Comparison of ENCODE assay signal across 8 mouse cellular contexts in genomic region chr3:32396794-32397460, GRCm38 (mm10). TPM values are rescaled to one million over a fixed set of nuclear protein-coding genes. Genes with fewer than 3 reads are reported as not detected.
DNase-seq lines count a peak whose midpoint lies in the region; ATAC-seq and TF ChIP-seq lines count a peak whose summit lies in the region.

No protein-coding gene starts in this region.

- peak; percentile 97 for ATAC-seq in kidney, embryonic 14.5 days (ENCODE audit: low FRiP score, low TSS enrichment)
- ATAC-seq in limb, embryonic 15.5 days (ENCODE audit: insufficient number of reproducible peaks, low FRiP score, low TSS enrichment, low read depth): peak; percentile 98

- 0 out of 2 replicates have a peak, but pooled peaks have one; percentile 53 for TF ChIP-seq POLR2A in bone marrow macrophage, adult 2 months (IDR thresholded peaks at IDR 0.05; ENCODE audit: borderline replicate concordance, low read depth, low read length)
- TF ChIP-seq POLR2A in embryonic fibroblast, embryonic 13.5 days (IDR thresholded peaks at IDR 0.05; ENCODE audit: low read depth, low read length): peak; percentile 99

- peak overlapping the region; percentile 96 for H3K9ac ChIP-seq in kidney, embryonic 14.5 days (ENCODE audit: low read depth, low read length)
- peak overlapping the region; percentile 89 for H3K9ac ChIP-seq in limb, embryonic 15.5 days

- no peak for TF ChIP-seq CTCF in bone marrow macrophage, adult 2 months (IDR thresholded peaks at IDR 0.05; ENCODE audit: low read depth, low read length)
- no peak for TF ChIP-seq CTCF in embryonic fibroblast, embryonic 13.5 days (IDR thresholded peaks at IDR 0.05; ENCODE audit: borderline replicate concordance, insufficient read depth, low read length)

- H3K4me1 ChIP-seq in bone marrow macrophage, adult 2 months (ENCODE audit: control insufficient read depth, insufficient read depth, low read length): peaks cover 31% of the 10 kb centered on the region
- peaks cover 7% of the 10 kb centered on the region for H3K4me1 ChIP-seq in embryonic fibroblast, embryonic 13.5 days (ENCODE audit: control insufficient read depth, insufficient read depth, low read length)
- peaks cover 21% of the 10 kb centered on the region for H3K4me1 ChIP-seq in kidney, embryonic 14.5 days (ENCODE audit: control insufficient read depth, insufficient read depth, low read length)
- H3K4me1 ChIP-seq in limb, embryonic 15.5 days: peaks cover 24% of the 10 kb centered on the region

- peak overlapping the region; percentile 46 for H3K4me2 ChIP-seq in kidney, embryonic 14.5 days (replicated peaks; ENCODE audit: low read depth, low read length)
- H3K4me2 ChIP-seq in limb, embryonic 15.5 days: peak overlapping the region; percentile 77

- WGBS in kidney, embryonic 14.5 days: under 1% methylated on average over 34 of the region's 77 CpGs
- 0% methylated on average over 46 of the region's 77 CpGs for WGBS in limb, embryonic 15.5 days

- H3K27ac ChIP-seq in bone marrow macrophage, adult 2 months (ENCODE audit: insufficient read depth, low read depth, low read length): peak overlapping the region; percentile 83
- H3K27ac ChIP-seq in embryonic fibroblast, embryonic 13.5 days (ENCODE audit: insufficient read depth, low read length): peak overlapping the region; percentile 89
- H3K27ac ChIP-seq in kidney, embryonic 14.5 days (ENCODE audit: low read depth, low read length): peak overlapping the region; percentile 96
- H3K27ac ChIP-seq in limb, embryonic 15.5 days: peak overlapping the region; percentile 98

- peak; percentile 99 for DNase-seq in A20 (ENCODE audit: low read depth, low spot score)
- DNase-seq in heart, adult 9 months (ENCODE audit: low spot score in 2 of 2): peak; percentile 97 to 98
- peak; percentile 93 to 95 for DNase-seq in monocyte, adult 2 months (ENCODE audit: low read depth in 1 of 2, low spot score in 2 of 2)
- DNase-seq in spleen, postnatal 36 days (ENCODE audit: low spot score in 2 of 2): peak; percentile 98

- no peaks in the 10 kb centered on the region for H3K36me3 ChIP-seq in kidney, embryonic 14.5 days (ENCODE audit: control insufficient read depth, insufficient read depth, low read length)
- no peaks in the 10 kb centered on the region for H3K36me3 ChIP-seq in limb, embryonic 15.5 days

- peak overlapping the region; percentile 65 for H3K4me3 ChIP-seq in bone marrow macrophage, adult 2 months (ENCODE audit: insufficient read depth, low read length)
- peak overlapping the region; percentile 55 for H3K4me3 ChIP-seq in embryonic fibroblast, embryonic 13.5 days (ENCODE audit: insufficient read depth, low read length)
- peak overlapping the region; percentile 74 for H3K4me3 ChIP-seq in kidney, embryonic 14.5 days (ENCODE audit: low read length)
- peak overlapping the region; percentile 70 for H3K4me3 ChIP-seq in limb, embryonic 15.5 days

- no peaks in the 10 kb centered on the region for H3K27me3 ChIP-seq in kidney, embryonic 14.5 days (ENCODE audit: control insufficient read depth, insufficient read depth, low read length)
- no peaks in the 10 kb centered on the region for H3K27me3 ChIP-seq in limb, embryonic 15.5 days

- H3K9me3 ChIP-seq in kidney, embryonic 14.5 days (ENCODE audit: control insufficient read depth, low read length): no peaks in the 10 kb centered on the region
- H3K9me3 ChIP-seq in limb, embryonic 15.5 days: no peaks in the 10 kb centered on the region

RNA-seq across cellular contexts. Expression of gene Pik3ca, which starts 0.5 kb away (rescaled TPM):
- 45.1 and 49.7 TPM in 2 replicates for polyA plus RNA-seq in bone marrow macrophage, adult 2 months (2012; ENCODE audit: insufficient read depth, insufficient read length, missing spikeins)
- polyA plus RNA-seq in embryonic fibroblast, embryonic 13.5 days (2011; ENCODE audit: insufficient read length, low read depth, missing spikeins): 38.5 and 45.1 TPM in 2 replicates
- polyA plus RNA-seq in kidney, embryonic 14.5 days (2014; fragmentation: Nextera tagmentation; extraction: Ambion mirVana): 14.5 and 16.2 TPM in 2 replicates
- 7.3 and 11.1 TPM in 2 replicates for polyA plus RNA-seq in limb, embryonic 15.5 days (2015; fragmentation: Nextera tagmentation; extraction: Ambion mirVana)

RNA-seq across cellular contexts. Expression of gene Zmat3, which starts 31.1 kb away (rescaled TPM):
- polyA plus RNA-seq in bone marrow macrophage, adult 2 months (2012; ENCODE audit: insufficient read depth, insufficient read length, missing spikeins): 10.0 and 11.6 TPM in 2 replicates
- 96.0 and 103 TPM in 2 replicates for polyA plus RNA-seq in embryonic fibroblast, embryonic 13.5 days (2011; ENCODE audit: insufficient read length, low read depth, missing spikeins)
- 5.8 and 6.9 TPM in 2 replicates for polyA plus RNA-seq in kidney, embryonic 14.5 days (2014; fragmentation: Nextera tagmentation; extraction: Ambion mirVana)
- polyA plus RNA-seq in limb, embryonic 15.5 days (2015; fragmentation: Nextera tagmentation; extraction: Ambion mirVana): 4.9 and 6.0 TPM in 2 replicates

Comparison
In these comparisons a context has a peak if more than half of its experiments do, and no peak if none do; other contexts are left out.
1. Peak in every context shown above with its lines: DNase-seq, ATAC-seq, H3K4me3 ChIP-seq and H3K27ac ChIP-seq.